Mouse (Mus musculus) bone marrow, adult 2 months (tissue): ENCODE data around the gene Ppp1r26. TPM values are rescaled to one million over a fixed set of nuclear protein-coding genes. Genes with fewer than 3 reads are reported as not detected.

Experiments
- H3K27ac ChIP-seq: fragments of 200-500 bp; 2 replicates; pipeline ENCODE4 v1.5.1; 2012; ENCODE audit warnings: low read depth, mild to moderate bottlenecking, control low read depth, inconsistent platforms, low read length; ENCODE audit not compliant: control insufficient read depth, poor library complexity, insufficient read depth
- H3K4me1 ChIP-seq: fragments of 200-500 bp; 2 replicates; pipeline ENCODE4 v1.6.1; 2011; ENCODE audit warnings: low read length; ENCODE audit not compliant: control insufficient read depth, insufficient read depth
- H3K4me3 ChIP-seq: fragments of 200-500 bp; replicated peaks from 2 replicates; pipeline ENCODE3; 2011; ENCODE audit warnings: mild to moderate bottlenecking, low read depth, low read length, control low read depth; ENCODE audit not compliant: control insufficient read depth
- CTCF ChIP-seq: fragments of 200-500 bp; IDR thresholded peaks from 2 replicates; pipeline ENCODE4 v1.5.1; 2011; ENCODE audit warnings: low read length, control low read depth; ENCODE audit not compliant: control insufficient read depth, insufficient read depth
- POLR2A ChIP-seq: fragments of 200-500 bp; IDR thresholded peaks from 2 replicates; pipeline ENCODE4 v1.6.1; 2011; ENCODE audit warnings: low read depth, mild to moderate bottlenecking, control low read depth, low read length, borderline replicate concordance; ENCODE audit not compliant: control insufficient read depth
- WGBS: fragments of 180-500 bp; shearing (Covaris S2); methylation state at CpG from one replicate; pipeline ENCODE4 v1.1.7; 2018; 5-methylcytosine and 5-hydroxymethylcytosine counted together
- polyA plus RNA-seq: library from polyadenylated mRNA; stranded (reverse); fragments of >200 nt; gene quantifications from 2 replicates; pipeline ENCODE4 v1.2.4, GENCODE M21; 2011; ENCODE audit warnings: low replicate concordance; ENCODE audit not compliant: missing spikeins, insufficient read depth, insufficient read length

Ppp1r26 gene
- polyA plus RNA-seq, 1 experiment: 0.45 TPM

GRCm38 (mm10) chr2:28412936-28413335 lies 33.7 kb upstream of the Ppp1r26 start:
- no peak for TF ChIP-seq POLR2A
- TF ChIP-seq CTCF: no peak
- Histone ChIP-seq H3K27ac (no peak overlapping the region), H3K4me1 (no peaks in the 10 kb centered on the region), H3K4me3 (no peak overlapping the region)
- WGBS: 58% methylated on average over 6 of the region's 6 CpGs

GRCm38 (mm10) chr2:28414116-28414756 lies 32.4 kb upstream of the Ppp1r26 start:
- TF ChIP-seq CTCF: no peak
- TF ChIP-seq POLR2A: no peak
- H3K27ac ChIP-seq: no peak overlapping the region
- WGBS: 75% methylated on average over 5 of the region's 5 CpGs
- H3K4me3 ChIP-seq: no peak overlapping the region
- no peaks in the 10 kb centered on the region for H3K4me1 ChIP-seq

DNA sequence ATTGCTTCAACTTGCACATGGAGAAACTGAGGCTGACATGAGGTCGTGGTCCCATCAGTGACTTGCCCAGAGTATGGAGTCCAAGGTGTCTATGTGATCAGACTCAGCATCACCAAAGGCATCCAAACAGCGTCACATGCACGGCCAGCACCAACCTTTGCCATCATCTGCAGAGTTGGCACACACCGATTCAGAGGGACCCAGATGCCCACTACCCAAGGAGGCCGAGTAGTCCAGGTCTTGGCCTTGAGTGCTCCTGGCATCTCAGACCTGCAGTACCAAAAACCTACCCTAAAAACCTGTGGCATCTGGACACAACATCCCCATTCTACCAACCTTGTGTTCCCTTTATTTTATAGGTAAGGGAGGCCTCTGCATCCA lies 31.9 kb upstream of the Ppp1r26 start:
- no peak for TF ChIP-seq POLR2A
- no peak for TF ChIP-seq CTCF
- Histone ChIP-seq H3K4me1 (no peaks in the 10 kb centered on the region), H3K27ac (no peak overlapping the region), H3K4me3 (no peak overlapping the region)
- 85% methylated on average over 5 of the region's 5 CpGs for WGBS

- H3K4me3 ChIP-seq: no peak overlapping the region
- 75% methylated on average over 10 of the region's 10 CpGs for WGBS
- H3K4me1 ChIP-seq: no peaks in the 10 kb centered on the region
- H3K27ac ChIP-seq: no peak overlapping the region
- TF ChIP-seq CTCF: no peak
- TF ChIP-seq POLR2A: no peak
Measured at GRCm38 (mm10) chr2:28415387-28416024, 31.1 kb upstream of the Ppp1r26 start.

DNA sequence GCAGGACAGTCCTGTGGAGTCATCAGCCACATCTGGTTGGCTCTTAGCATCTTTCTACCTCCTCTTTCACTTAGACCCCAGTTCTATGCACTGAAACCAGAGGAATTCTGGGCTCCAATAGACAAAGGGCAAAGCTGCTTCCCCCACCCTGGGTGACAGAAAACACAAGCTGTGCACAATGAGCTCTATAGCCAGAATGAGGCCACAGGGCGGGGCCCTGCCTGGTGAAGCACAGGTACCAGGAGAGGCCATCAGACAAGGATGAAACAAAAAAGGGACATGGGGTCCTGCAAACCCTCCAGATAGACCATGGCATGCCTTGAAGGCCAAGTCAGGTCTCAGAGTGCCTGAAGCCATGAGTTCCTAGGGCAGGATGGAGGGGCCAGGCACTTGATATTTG lies 30.1 kb upstream of the Ppp1r26 start:
- TF ChIP-seq CTCF: no peak
- no peak for TF ChIP-seq POLR2A

DNA sequence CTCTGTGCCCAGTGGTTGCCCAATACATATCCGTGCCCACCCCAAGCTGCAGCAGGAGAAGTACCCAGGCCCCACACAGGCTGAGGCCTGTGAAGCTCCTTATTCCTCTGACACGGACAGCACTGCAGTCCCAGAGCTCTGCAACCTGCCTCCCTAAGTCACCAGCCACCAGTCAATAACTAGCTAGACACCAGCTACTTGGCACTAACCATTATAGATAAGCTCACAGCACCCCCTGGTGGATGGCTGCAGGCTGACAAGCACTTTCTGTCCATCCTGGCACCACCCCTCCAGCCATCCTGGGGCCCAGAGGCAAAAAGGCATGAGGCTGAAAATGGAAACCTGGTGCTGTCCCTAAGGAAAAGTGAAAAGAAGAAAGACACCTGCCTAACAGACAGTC lies 28.6 kb upstream of the Ppp1r26 start:
- no peak overlapping the region for H3K4me3 ChIP-seq
- H3K27ac ChIP-seq: no peak overlapping the region
- no peaks in the 10 kb centered on the region for H3K4me1 ChIP-seq
- 32% methylated on average over 2 of the region's 2 CpGs for WGBS
- TF ChIP-seq CTCF: peak; percentile 89
- no peak for TF ChIP-seq POLR2A

More for the DNA sequence above, 30.1 kb upstream of the Ppp1r26 start:
- Histone ChIP-seq H3K4me1 (no peaks in the 10 kb centered on the region), H3K27ac (no peak overlapping the region), H3K4me3 (no peak overlapping the region)
- WGBS: 83% methylated on average over 1 of the region's 1 CpGs

- Histone ChIP-seq H3K4me3 (no peak overlapping the region), H3K4me1 (no peaks in the 10 kb centered on the region), H3K27ac (no peak overlapping the region)
- WGBS: 38% methylated on average over 4 of the region's 4 CpGs
- TF ChIP-seq POLR2A: no peak
- peak; percentile 75 for TF ChIP-seq CTCF
Measured at GRCm38 (mm10) chr2:28419898-28420297, 26.7 kb upstream of the Ppp1r26 start.

DNA sequence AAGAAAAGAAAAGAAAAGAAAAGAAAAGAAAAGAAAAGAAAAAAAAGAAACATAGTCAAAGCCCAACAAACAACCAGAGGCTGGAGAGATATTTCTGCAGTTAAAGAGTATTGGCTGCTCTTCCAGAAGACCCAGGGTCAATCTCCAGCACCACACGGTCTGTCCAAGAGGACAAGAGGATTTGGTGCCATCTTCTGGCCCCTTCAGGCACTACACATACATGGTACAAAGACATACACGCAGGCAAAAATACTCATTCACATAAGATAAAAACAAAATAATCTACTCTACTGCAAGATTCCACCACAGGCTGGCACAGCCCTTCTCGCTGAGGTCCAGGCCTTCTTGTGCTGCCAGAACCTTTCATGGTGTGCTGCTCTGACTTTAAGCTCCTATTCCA lies 23.4 kb upstream of the Ppp1r26 start:
- Histone ChIP-seq H3K4me3 (no peak overlapping the region), H3K27ac (no peak overlapping the region), H3K4me1 (no peaks in the 10 kb centered on the region)
- TF ChIP-seq CTCF (peak; percentile 59), POLR2A (no peak)
- WGBS: 17% methylated on average over 3 of the region's 3 CpGs
